Mouse (Mus musculus): ENCODE data around the gene Fndc3c1.
"Not testable (repeated sequence)": the region's sequence is repeated elsewhere in the genome, so short reads cannot be mapped to it uniquely, and the experiment has no call there.

Gene Fndc3c1

GRCm38 (mm10) chrX:106485101-106485651, at the start of gene Fndc3c1:
Gene Fndc3c1, minus strand, starts transcription at chrX:106485401.
- peak in 1 of 2 experiments; percentile 1 for DNase-seq

DNA sequence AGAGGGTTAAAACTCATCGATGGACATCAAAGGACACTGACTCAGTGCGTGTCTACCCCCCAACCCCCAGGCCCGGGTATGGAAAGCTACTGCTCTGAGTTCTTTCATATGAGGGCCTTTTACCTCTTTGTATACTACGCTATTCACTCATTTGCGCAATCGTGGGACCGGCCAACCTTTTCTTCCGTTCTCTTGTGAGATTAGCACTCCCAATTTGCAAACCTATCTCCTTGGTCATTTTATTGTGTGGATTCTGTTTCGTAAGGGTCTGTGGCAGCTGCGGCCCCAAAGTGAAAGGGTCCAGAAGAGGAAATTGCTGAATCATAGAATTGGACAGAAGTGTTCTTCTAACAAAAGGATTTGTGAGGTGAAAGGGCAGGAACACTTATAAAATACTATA, 1.2 kb upstream of the Fndc3c1 start:
- no peak for DNase-seq

GRCm38 (mm10) chrX:106485671-106486070, 470 bp upstream of the Fndc3c1 start:
- DNase-seq, result no peak

DNA sequence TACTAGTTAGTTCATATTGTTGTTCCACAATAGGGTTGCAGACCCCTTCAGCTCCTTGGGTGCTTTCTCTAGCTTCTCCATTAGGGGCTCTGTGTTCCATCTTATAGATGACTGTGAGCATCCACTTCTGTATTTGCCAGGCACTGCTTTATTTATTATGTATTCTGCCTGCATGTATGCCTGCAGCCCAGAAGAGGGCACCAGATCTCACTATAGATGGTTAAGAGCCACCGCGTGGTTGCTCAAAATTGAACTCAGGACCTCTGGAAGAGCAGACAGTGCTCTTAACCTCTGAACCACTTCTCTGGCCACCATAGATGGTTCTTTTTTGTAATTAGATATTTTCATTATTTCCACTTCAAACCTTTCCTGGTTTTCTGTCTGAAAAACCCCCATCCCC, 5.3 kb downstream of the Fndc3c1 start:
- not testable (repeated sequence) for DNase-seq

- DNase-seq, result no peak
Observed at GRCm38 (mm10) chrX:106385304-106385703, 99.9 kb downstream of the Fndc3c1 start.

GRCm38 (mm10) chrX:106380608-106381007, 104.6 kb downstream of the Fndc3c1 start:
- DNase-seq, result no peak

Data from kidney, adult 8-10 months (tissue).